Mouse (Mus musculus): ENCODE measurements around the gene Pafah2. TPM values are rescaled to one million over a fixed set of nuclear protein-coding genes. Genes with fewer than 3 reads are reported as not detected.

Pafah2 gene
- polyA plus RNA-seq, 1 experiment, result 96.9 TPM

- H3K4me3 ChIP-seq (ENCODE audit: insufficient read depth, low read depth, low read length), result no peak overlapping the region
- H3K27ac ChIP-seq (ENCODE audit: insufficient read depth, low read depth, low read length), result no peak overlapping the region
- WGBS, result 90% methylated on average over 6 of the region's 6 CpGs
- no peak for DNase-seq
- H3K27me3 ChIP-seq (replicated peaks; ENCODE audit: control insufficient read depth, insufficient read depth, low read length), result no peaks in the 10 kb centered on the region
- TF ChIP-seq POLR2A (IDR thresholded peaks at IDR 0.05; ENCODE audit: low read depth, low read length), result no peak
- no peak for TF ChIP-seq CTCF (conservative IDR thresholded peaks at IDR 0.05; ENCODE audit: insufficient read depth, insufficient read length, low read depth, low read length)
- peaks cover 25% of the 10 kb centered on the region for H3K4me1 ChIP-seq (ENCODE audit: control insufficient read depth, insufficient read depth, low read length)
- H3K36me3 ChIP-seq (ENCODE audit: control insufficient read depth, insufficient read depth, low read length), result no peaks in the 10 kb centered on the region
These were observed 36.5 kb upstream of the Pafah2 start for GRCm38 (mm10) chr4:134359649-134360048.

- Histone ChIP-seq H3K4me1 (ENCODE audit: control insufficient read depth, insufficient read depth, low read length) (peaks cover 16% of the 10 kb centered on the region), H3K27ac (ENCODE audit: insufficient read depth, low read depth, low read length) (no peak overlapping the region), H3K36me3 (ENCODE audit: control insufficient read depth, insufficient read depth, low read length) (no peaks in the 10 kb centered on the region), H3K4me3 (ENCODE audit: insufficient read depth, low read depth, low read length) (no peak overlapping the region), H3K27me3 (replicated peaks; ENCODE audit: control insufficient read depth, insufficient read depth, low read length) (no peaks in the 10 kb centered on the region)
- no peak for DNase-seq
- TF ChIP-seq CTCF (conservative IDR thresholded peaks at IDR 0.05; ENCODE audit: insufficient read depth, insufficient read length, low read depth, low read length) (no peak), POLR2A (IDR thresholded peaks at IDR 0.05; ENCODE audit: low read depth, low read length) (no peak)
- WGBS, result 30% methylated on average over 5 of the region's 5 CpGs
These were observed 34.9 kb upstream of the Pafah2 start for GRCm38 (mm10) chr4:134361215-134361614.

- H3K27ac ChIP-seq (ENCODE audit: insufficient read depth, low read depth, low read length), result no peak overlapping the region
- no peaks in the 10 kb centered on the region for H3K27me3 ChIP-seq (replicated peaks; ENCODE audit: control insufficient read depth, insufficient read depth, low read length)
- H3K36me3 ChIP-seq (ENCODE audit: control insufficient read depth, insufficient read depth, low read length), result no peaks in the 10 kb centered on the region
- H3K4me1 ChIP-seq (ENCODE audit: control insufficient read depth, insufficient read depth, low read length), result peaks cover 8% of the 10 kb centered on the region; the same call in 1 of the 2 replicates
- TF ChIP-seq POLR2A (IDR thresholded peaks at IDR 0.05; ENCODE audit: low read depth, low read length) (no peak), CTCF (conservative IDR thresholded peaks at IDR 0.05; ENCODE audit: insufficient read depth, insufficient read length, low read depth, low read length) (no peak)
- WGBS, result 70% methylated on average over 9 of the region's 9 CpGs
- no peak overlapping the region for H3K4me3 ChIP-seq (ENCODE audit: insufficient read depth, low read depth, low read length)
- DNase-seq, result no peak
These were observed 34.0 kb upstream of the Pafah2 start for GRCm38 (mm10) chr4:134362124-134362523.

- Histone ChIP-seq H3K4me3 (ENCODE audit: insufficient read depth, low read depth, low read length) (no peak overlapping the region), H3K36me3 (ENCODE audit: control insufficient read depth, insufficient read depth, low read length) (no peaks in the 10 kb centered on the region), H3K4me1 (ENCODE audit: control insufficient read depth, insufficient read depth, low read length) (peaks cover 4% of the 10 kb centered on the region; the same call in 1 of the 2 replicates), H3K27ac (ENCODE audit: insufficient read depth, low read depth, low read length) (no peak overlapping the region), H3K27me3 (replicated peaks; ENCODE audit: control insufficient read depth, insufficient read depth, low read length) (no peaks in the 10 kb centered on the region)
- WGBS, result 36% methylated on average over 9 of the region's 9 CpGs
- peak; percentile 69 for DNase-seq
- TF ChIP-seq CTCF (conservative IDR thresholded peaks at IDR 0.05; ENCODE audit: insufficient read depth, insufficient read length, low read depth, low read length), result no peak
- no peak for TF ChIP-seq POLR2A (IDR thresholded peaks at IDR 0.05; ENCODE audit: low read depth, low read length)
These were observed 33.5 kb upstream of the Pafah2 start for GRCm38 (mm10) chr4:134362586-134362985.

- 50% methylated on average over 5 of the region's 5 CpGs for WGBS
- TF ChIP-seq POLR2A (IDR thresholded peaks at IDR 0.05; ENCODE audit: low read depth, low read length) (no peak), CTCF (conservative IDR thresholded peaks at IDR 0.05; ENCODE audit: insufficient read depth, insufficient read length, low read depth, low read length) (no peak)
These were observed 30.8 kb upstream of the Pafah2 start for GRCm38 (mm10) chr4:134365280-134365679.

GRCm38 (mm10) chr4:134370649-134371221 lies 25.4 kb upstream of the Pafah2 start:
- no peak for TF ChIP-seq CTCF (conservative IDR thresholded peaks at IDR 0.05; ENCODE audit: insufficient read depth, insufficient read length, low read depth, low read length)
- DNase-seq, result no peak
- no peak overlapping the region for H3K4me3 ChIP-seq (ENCODE audit: insufficient read depth, low read depth, low read length)
- H3K27ac ChIP-seq (ENCODE audit: insufficient read depth, low read depth, low read length), result no peak overlapping the region
- 0 out of 2 replicates have a peak, but pooled peaks cover 2% of the 10 kb centered on the region for H3K27me3 ChIP-seq (replicated peaks; ENCODE audit: control insufficient read depth, insufficient read depth, low read length)
- WGBS, result 11% methylated on average over 18 of the region's 18 CpGs
- H3K36me3 ChIP-seq (ENCODE audit: control insufficient read depth, insufficient read depth, low read length), result no peaks in the 10 kb centered on the region
- 0 out of 2 replicates have a peak, but pooled peaks cover 5% of the 10 kb centered on the region for H3K4me1 ChIP-seq (ENCODE audit: control insufficient read depth, insufficient read depth, low read length)

More at GRCm38 (mm10) chr4:134365280-134365679, 30.8 kb upstream of the Pafah2 start:
- no peak for DNase-seq
- H3K4me1 ChIP-seq (ENCODE audit: control insufficient read depth, insufficient read depth, low read length), result no peaks in the 10 kb centered on the region
- no peak overlapping the region for H3K27ac ChIP-seq (ENCODE audit: insufficient read depth, low read depth, low read length)
- no peaks in the 10 kb centered on the region for H3K27me3 ChIP-seq (replicated peaks; ENCODE audit: control insufficient read depth, insufficient read depth, low read length)
- H3K36me3 ChIP-seq (ENCODE audit: control insufficient read depth, insufficient read depth, low read length), result no peaks in the 10 kb centered on the region
- H3K4me3 ChIP-seq (ENCODE audit: insufficient read depth, low read depth, low read length), result no peak overlapping the region

GRCm38 (mm10) chr4:134371316-134371855 lies 24.7 kb upstream of the Pafah2 start:
- H3K4me1 ChIP-seq (ENCODE audit: control insufficient read depth, insufficient read depth, low read length), result 0 out of 2 replicates have a peak, but pooled peaks cover 5% of the 10 kb centered on the region
- no peak for TF ChIP-seq CTCF (conservative IDR thresholded peaks at IDR 0.05; ENCODE audit: insufficient read depth, insufficient read length, low read depth, low read length)
- H3K27ac ChIP-seq (ENCODE audit: insufficient read depth, low read depth, low read length), result no peak overlapping the region
- DNase-seq, result no peak
- no peak overlapping the region for H3K4me3 ChIP-seq (ENCODE audit: insufficient read depth, low read depth, low read length)
- no peaks in the 10 kb centered on the region for H3K36me3 ChIP-seq (ENCODE audit: control insufficient read depth, insufficient read depth, low read length)
- 0 out of 2 replicates have a peak, but pooled peaks cover 2% of the 10 kb centered on the region for H3K27me3 ChIP-seq (replicated peaks; ENCODE audit: control insufficient read depth, insufficient read depth, low read length)
- WGBS, result 2% methylated on average over 17 of the region's 17 CpGs

Measured in kidney, adult 2 months (tissue).